Mouse (Mus musculus): ENCODE results near the gene Ttc23.

- TF ChIP-seq CTCF (IDR thresholded peaks at IDR 0.05 in 2 of 3, conservative IDR thresholded peaks at IDR 0.05 in 1 of 3; ENCODE audit: control insufficient read depth in 1 of 3, insufficient read depth in 1 of 3, low read depth in 2 of 3, low read length in 3 of 3, poor library complexity in 1 of 3, severe bottlenecking in 1 of 3) (no peak), JUND (IDR thresholded peaks at IDR 0.05; ENCODE audit: low read depth, low read length) (no peak)
Measured at GRCm38 (mm10) chr7:67732276-67732675, 85.1 kb downstream of the Ttc23 start.
